Comparison of ENCODE assay signal across 24 mouse cellular contexts in the genomic region with DNA sequence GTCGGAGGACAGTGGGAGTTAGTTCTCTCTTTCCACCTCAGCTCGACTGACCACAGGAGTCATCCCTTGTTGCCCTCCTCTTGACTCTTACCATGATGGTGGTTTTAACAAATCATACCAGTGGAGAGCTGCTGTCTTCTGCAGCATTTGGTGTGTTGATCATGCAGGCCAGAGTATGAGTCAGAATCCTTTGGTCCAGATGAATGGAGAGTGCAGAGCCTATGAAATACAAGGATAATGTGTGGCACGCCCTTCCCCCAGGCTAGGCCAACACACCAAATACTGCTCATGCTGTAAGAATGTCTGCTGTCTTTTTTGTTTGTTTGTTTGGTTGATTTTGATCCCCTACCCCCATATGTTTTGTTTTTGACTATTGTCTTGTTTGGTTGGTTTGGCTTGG.
DNase-seq lines count a peak whose midpoint lies in the region; ATAC-seq and TF ChIP-seq lines count a peak whose summit lies in the region.
"Had no signal": no experiment of that assay in that cellular context is flagged by ENCODE, and none has a peak within 500 bp of the region (broad histone marks: within the 10 kb centered on the region; RNA-seq: fewer than 3 reads in every experiment).

No protein-coding gene starts in this region.

- H3K27ac ChIP-seq in ES-Bruce4 (ENCODE audit: insufficient read depth, low read length): peak overlapping the region; percentile 20; the same call in 1 of the 2 replicates
- no peak overlapping the region for H3K27ac ChIP-seq in hindbrain, embryonic 11.5 days (ENCODE audit: low read depth, low read length)
- H3K27ac ChIP-seq in left cerebral cortex, adult 2 months: no peak overlapping the region
- H3K27ac ChIP-seq: embryonic facial prominence, embryonic 13.5 days; hindbrain, embryonic 12.5 days had no signal

- no peak for ATAC-seq in hindbrain, embryonic 11.5 days (ENCODE audit: low FRiP score)
- ATAC-seq: activated CD4-positive, CD25-positive, alpha-beta regulatory T cell, adult 4 months; CD4-positive, CD25-positive, alpha-beta regulatory T cell, adult 4 months; forebrain, embryonic 14.5 days; hindbrain, embryonic 16.5 days; inflammation-experienced regulatory T-cells, adult 6 months; intestine, postnatal 0 days had no signal

- H3K36me3 ChIP-seq in ES-Bruce4 (ENCODE audit: control insufficient read depth, insufficient read depth, low read length, poor library complexity, severe bottlenecking): no peaks in the 10 kb centered on the region
- H3K36me3 ChIP-seq in hindbrain, embryonic 11.5 days (ENCODE audit: control insufficient read depth, insufficient read depth, low read length): no peaks in the 10 kb centered on the region
- H3K36me3 ChIP-seq: embryonic facial prominence, embryonic 13.5 days; heart, embryonic 12.5 days; hindbrain, embryonic 12.5 days had no signal

- TF ChIP-seq POLR2A in ES-Bruce4 (IDR thresholded peaks at IDR 0.05; ENCODE audit: insufficient read depth, low read length): no peak

- H3K4me3 ChIP-seq in ES-Bruce4 (ENCODE audit: low read depth, low read length): no peak overlapping the region
- H3K4me3 ChIP-seq in hindbrain, embryonic 11.5 days (ENCODE audit: low read depth, low read length): no peak overlapping the region
- no peak overlapping the region for H3K4me3 ChIP-seq in left cerebral cortex, adult 2 months
- H3K4me3 ChIP-seq: embryonic facial prominence, embryonic 13.5 days; heart, embryonic 12.5 days; hindbrain, embryonic 12.5 days had no signal

- WGBS in hindbrain, embryonic 11.5 days: 96% methylated on average over 3 of the region's 3 CpGs

- no peak for TF ChIP-seq CTCF in ES-Bruce4 (IDR thresholded peaks at IDR 0.05; ENCODE audit: low read depth, low read length)
- TF ChIP-seq CTCF in left cerebral cortex, adult 2 months (IDR thresholded peaks at IDR 0.05): no peak

- H3K4me1 ChIP-seq in ES-Bruce4 (ENCODE audit: control insufficient read depth, insufficient read depth, low read length): no peaks in the 10 kb centered on the region
- no peaks in the 10 kb centered on the region for H3K4me1 ChIP-seq in hindbrain, embryonic 11.5 days (replicated peaks; ENCODE audit: control insufficient read depth, insufficient read depth, low read length)
- H3K4me1 ChIP-seq: heart, embryonic 12.5 days; hindbrain, embryonic 12.5 days had no signal

- H3K9ac ChIP-seq in ES-Bruce4 (ENCODE audit: low read depth, poor library complexity, severe bottlenecking): no peak overlapping the region
- H3K9ac ChIP-seq in hindbrain, embryonic 11.5 days (ENCODE audit: low read depth, low read length): no peak overlapping the region
- H3K9ac ChIP-seq: embryonic facial prominence, embryonic 13.5 days; heart, embryonic 12.5 days; hindbrain, embryonic 12.5 days had no signal

- no peak overlapping the region for H3K4me2 ChIP-seq in hindbrain, embryonic 11.5 days (replicated peaks; ENCODE audit: low read depth, low read length)
- H3K4me2 ChIP-seq: embryonic facial prominence, embryonic 13.5 days; heart, embryonic 12.5 days; hindbrain, embryonic 12.5 days had no signal

- H3K27me3 ChIP-seq in ES-Bruce4 (ENCODE audit: control insufficient read depth, insufficient read depth, low read length, poor library complexity, severe bottlenecking): no peaks in the 10 kb centered on the region
- H3K27me3 ChIP-seq in hindbrain, embryonic 11.5 days (ENCODE audit: control insufficient read depth, insufficient read depth, low read length): no peaks in the 10 kb centered on the region
- H3K27me3 ChIP-seq: heart, embryonic 12.5 days; hindbrain, embryonic 12.5 days had no signal

- intact Hi-C loops in left cerebral cortex, adult 2 months (cut with DNase I): no loop called here

- peak; percentile 35 to 36 for DNase-seq in adrenal gland, postnatal 36 days
- DNase-seq in adrenal gland, postnatal 4 days (ENCODE audit: low spot score in 2 of 2): no peak
- peak; percentile 40 for DNase-seq in R1 (ENCODE audit: low read depth, low spot score)
- peak; percentile 56 for DNase-seq in fibroblast of lung, adult 2 months (ENCODE audit: low read depth)
- no peak for DNase-seq in embryo, embryonic 10 days (ENCODE audit: low spot score)
- no peak for DNase-seq in hindbrain, embryonic 11.5 days (ENCODE audit: low spot score)
- no peak for DNase-seq in left cerebral cortex, adult 2 months (ENCODE audit: extremely low spot score in 1 of 2, low spot score in 2 of 2)
- DNase-seq: adrenal gland, postnatal 25 days; B cell, adult 2 months; cerebellum, adult 11-12 months; cerebellum, adult 9-10 months; cerebellum, postnatal 25 days; gastrocnemius, postnatal 14 days; kidney, adult 8-10 months had no signal

- TF ChIP-seq EP300 in ES-Bruce4 (IDR thresholded peaks at IDR 0.05; ENCODE audit: insufficient read depth, low read depth, low read length): no peak

- H3K9me3 ChIP-seq in ES-Bruce4 (replicated peaks; ENCODE audit: control insufficient read depth, insufficient read depth, low read length, poor library complexity, severe bottlenecking): peaks cover 2% of the 10 kb centered on the region
- H3K9me3 ChIP-seq in hindbrain, embryonic 11.5 days (ENCODE audit: control insufficient read depth, low read length): no peaks in the 10 kb centered on the region
- H3K9me3 ChIP-seq: embryonic facial prominence, embryonic 13.5 days; heart, embryonic 12.5 days; hindbrain, embryonic 12.5 days had no signal

Comparison
In these comparisons a context has a peak if more than half of its experiments do, and no peak if none do; other contexts are left out.
1. DNase-seq: peak in adrenal gland, postnatal 36 days (2 of 2), R1 (single experiment) and fibroblast of lung, adult 2 months (single experiment); none in adrenal gland, postnatal 4 days (0 of 2), embryo, embryonic 10 days (single experiment), hindbrain, embryonic 11.5 days (single experiment) and left cerebral cortex, adult 2 months (0 of 2).